Mouse (Mus musculus) liver, postnatal 0 days (tissue): ENCODE results near the gene Ngp.

ENCODE experiments used
- CTCF ChIP-seq: sonication (generic); IDR thresholded peaks from 2 replicates; pipeline ENCODE4 v1.5.1; 2016; ENCODE audit warnings: antibody characterized with exemption, low read depth
- EP300 ChIP-seq: IDR thresholded peaks from 2 replicates; pipeline ENCODE4 v1.6.1; 2016; ENCODE audit warnings: antibody characterized with exemption, low read depth, mild to moderate bottlenecking

- peak; percentile 93 for TF ChIP-seq CTCF
- no peak for TF ChIP-seq EP300
These were observed 8.3 kb upstream of the Ngp start for GRCm38 (mm10) chr9:110410908-110411887.
